Mouse (Mus musculus): ENCODE data around the gene Mfsd14a.

- no peak for TF ChIP-seq CTCF (IDR thresholded peaks at IDR 0.05; ENCODE audit: low read depth)
- no peak for TF ChIP-seq EP300 (IDR thresholded peaks at IDR 0.05; ENCODE audit: low read depth)
Measured at GRCm38 (mm10) chr3:116658928-116659565, 3.4 kb downstream of the Mfsd14a start.
